In genomic region chr3:153626237-153626636, GRCm38 (mm10) we compare ENCODE assay signal across 19 mouse cellular contexts.
"Had no signal": no experiment of that assay in that cellular context is flagged by ENCODE, and none has a peak within 500 bp of the region (broad histone marks: within the 10 kb centered on the region; RNA-seq: fewer than 3 reads in every experiment).

No protein-coding gene starts in this region.

- H3K27me3 ChIP-seq: midbrain, embryonic 12.5 days; neural tube, embryonic 13.5 days; neural tube, embryonic 15.5 days had no signal

- DNase-seq: lung, adult 18-20 months; lung, embryonic 14.5 days; lung, postnatal 10 days; lung, postnatal 4 days; midbrain, embryonic 14.5 days; retina, postnatal 1 day; right cerebral cortex, adult 18-20 months; right cerebral cortex, postnatal 25 days; right cerebral cortex, postnatal 4 days; spleen, adult 18-20 months; thymus, adult 18-20 months; thymus, postnatal 14 days; thymus, postnatal 36 days had no signal

- H3K4me2 ChIP-seq: lung, embryonic 14.5 days; midbrain, embryonic 12.5 days; neural tube, embryonic 13.5 days; neural tube, embryonic 15.5 days had no signal

- H3K27ac ChIP-seq: midbrain, embryonic 10.5 days; midbrain, embryonic 12.5 days; neural tube, embryonic 13.5 days; neural tube, embryonic 15.5 days had no signal

- H3K9me3 ChIP-seq: midbrain, embryonic 10.5 days; midbrain, embryonic 12.5 days; neural tube, embryonic 13.5 days; neural tube, embryonic 15.5 days had no signal

- H3K36me3 ChIP-seq: midbrain, embryonic 10.5 days; midbrain, embryonic 12.5 days; neural tube, embryonic 13.5 days; neural tube, embryonic 15.5 days had no signal

- ATAC-seq: midbrain, embryonic 16.5 days had no signal

- H3K9ac ChIP-seq: lung, embryonic 14.5 days; midbrain, embryonic 12.5 days; neural tube, embryonic 13.5 days; neural tube, embryonic 15.5 days had no signal

- H3K4me1 ChIP-seq: midbrain, embryonic 12.5 days had no signal

- H3K4me3 ChIP-seq: midbrain, embryonic 10.5 days; midbrain, embryonic 12.5 days; myocyte; neural tube, embryonic 13.5 days; neural tube, embryonic 15.5 days had no signal
